Mouse (Mus musculus) natural killer cell, adult 2 months (primary cell): Measurements from ENCODE around the gene Btrc.

Experiments
- DNase-seq, 2 experiments: peaks; one replicate each; pipeline ENCODE4 v3.0.0; 2022; ENCODE audit warnings: low spot score in 2 of 2

Btrc gene

GRCm38 (mm10) chr19:45573033-45573432 lies 209.5 kb downstream of the Btrc start:
- DNase-seq, result no peak

- DNase-seq, result peak; percentile 80 to 84
Observed at GRCm38 (mm10) chr19:45573861-45574267, 210.3 kb downstream of the Btrc start.

DNA sequence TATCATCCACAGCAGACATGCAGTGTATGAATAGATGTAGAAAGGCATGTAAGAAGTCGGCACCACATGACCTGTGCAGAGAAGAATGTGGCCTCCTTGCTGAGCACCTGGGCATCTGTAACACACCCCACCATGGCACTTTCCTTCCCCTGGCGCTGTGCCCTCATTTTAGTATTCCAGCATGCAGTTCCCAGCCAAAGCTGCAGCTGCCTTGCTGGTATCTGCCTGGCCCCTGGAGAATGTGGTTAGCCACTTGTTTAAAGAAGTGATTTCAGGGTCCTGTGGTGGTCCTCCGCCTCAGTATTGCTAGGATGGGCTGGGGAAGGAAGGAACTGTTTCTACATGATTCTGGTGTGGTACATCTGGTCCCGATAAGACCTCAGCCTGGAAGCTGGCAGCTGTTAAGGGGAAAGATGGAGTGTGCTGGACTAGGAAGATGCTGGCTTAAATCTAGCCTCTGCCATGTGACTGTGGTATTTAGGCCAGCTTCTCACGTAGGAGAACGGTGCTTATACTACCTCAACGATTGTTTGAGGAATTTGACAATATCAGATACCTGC lies 210.9 kb downstream of the Btrc start:
- DNase-seq, result no peak

DNA sequence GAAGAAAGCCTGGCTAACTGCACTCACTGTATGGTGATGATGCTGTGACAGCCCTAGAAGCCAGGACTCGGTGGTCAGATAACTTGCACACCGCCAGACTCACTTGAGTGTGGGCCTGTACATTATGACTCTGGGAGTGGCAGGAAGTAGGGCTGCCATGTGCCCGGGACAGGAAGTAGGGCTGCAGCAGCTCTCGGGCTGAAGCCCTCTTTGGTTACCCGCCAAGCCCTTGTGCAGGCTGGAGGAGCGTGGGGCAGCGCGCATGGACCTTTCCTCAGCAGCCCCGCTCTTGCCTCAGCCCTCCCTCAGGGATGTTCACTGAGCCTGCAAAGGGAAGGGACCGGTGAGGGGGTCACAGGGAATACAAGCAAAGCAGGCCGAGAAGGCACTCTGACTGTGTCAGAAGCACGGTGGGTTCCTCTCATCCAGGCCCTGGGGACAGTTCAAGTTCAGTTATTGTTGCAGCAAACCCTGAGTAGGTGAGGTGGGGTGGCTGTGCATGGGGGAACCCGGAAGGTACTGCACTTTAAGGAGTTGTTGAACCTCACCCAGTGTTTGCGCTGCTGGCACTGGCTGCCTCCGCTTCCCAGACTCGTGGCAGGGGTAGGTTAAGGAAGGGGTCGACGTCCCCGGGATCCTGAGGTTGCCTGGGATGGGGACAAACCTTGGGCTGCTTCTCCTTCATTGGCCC lies 211.6 kb downstream of the Btrc start:
- DNase-seq, result peak; percentile 46 to 49

DNA sequence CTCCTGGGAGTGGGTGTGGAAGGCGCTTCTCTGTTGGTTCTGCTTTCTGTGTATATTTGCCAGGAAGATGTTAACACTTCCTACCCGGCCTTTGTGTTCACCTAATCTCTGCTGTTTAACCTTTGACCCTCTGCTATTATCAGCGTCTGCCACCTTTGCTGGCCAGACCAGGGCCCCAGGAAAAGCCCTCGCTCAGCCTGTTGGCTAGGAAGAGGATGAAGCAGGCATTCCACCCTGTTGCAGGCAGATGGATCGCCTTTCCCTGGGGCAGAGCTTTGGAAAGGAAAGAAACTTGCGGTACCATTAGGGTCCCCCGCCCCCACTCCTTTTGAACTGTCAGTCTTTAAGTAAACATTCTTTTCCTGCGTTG lies 212.1 kb downstream of the Btrc start:
- no peak for DNase-seq

DNA sequence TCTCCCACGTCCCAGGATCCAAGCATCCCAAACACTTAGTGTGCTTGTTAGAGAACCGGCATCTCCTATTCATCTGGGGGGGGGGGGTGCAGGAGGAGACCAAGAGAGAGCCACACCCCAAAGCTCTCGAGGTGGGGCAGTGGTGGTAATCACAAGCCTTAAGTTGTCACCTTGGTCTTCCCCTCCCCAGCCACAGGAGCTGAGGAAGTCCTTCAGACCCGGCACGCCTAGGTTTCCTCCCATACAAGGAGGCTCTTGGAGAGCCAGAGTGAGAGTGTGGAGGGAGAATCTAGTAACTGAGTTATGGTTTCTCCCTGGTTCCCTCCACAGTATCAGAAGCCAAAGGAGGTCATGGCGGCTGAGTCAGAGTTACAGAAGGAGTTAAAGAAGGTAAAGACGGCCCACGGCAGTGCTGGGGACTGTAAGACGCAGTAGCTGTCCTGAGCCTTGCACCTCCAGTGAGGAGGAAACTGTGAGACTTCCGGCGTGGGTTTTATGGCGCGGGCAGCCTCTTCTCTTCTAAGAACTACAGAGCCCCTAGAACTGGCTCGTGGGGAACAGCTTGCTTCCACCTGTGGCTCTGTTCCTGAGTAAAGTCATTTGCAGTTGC lies 213.7 kb downstream of the Btrc start:
- peak; percentile 39 to 62 for DNase-seq

- DNase-seq, result peak; percentile 44 to 66
Observed at GRCm38 (mm10) chr19:45578976-45579375, 215.4 kb downstream of the Btrc start.

DNA sequence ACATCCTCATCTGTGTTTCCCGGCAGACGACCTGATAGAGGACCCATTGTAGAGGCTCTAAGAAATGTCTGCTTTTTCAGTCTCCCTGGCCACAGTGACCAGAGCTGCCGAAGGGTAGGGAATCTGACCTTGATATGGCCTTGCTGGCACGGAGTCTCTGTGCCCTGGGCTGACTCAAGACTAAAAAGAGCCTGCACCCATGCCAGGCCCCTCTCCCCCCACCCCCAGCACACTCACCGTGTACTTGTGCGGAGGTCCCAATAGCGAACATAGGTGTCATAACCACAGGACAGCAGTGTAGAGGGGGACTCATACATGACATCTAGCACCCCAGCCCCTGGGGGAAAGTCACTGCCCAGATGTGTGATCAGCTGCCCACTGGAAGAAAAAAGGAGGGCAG lies 215.9 kb downstream of the Btrc start:
- peak in 1 of 2 experiments; percentile 43 for DNase-seq
